Mouse (Mus musculus) Patski (cell line): ENCODE results near the gene Gxylt2. TPM values are rescaled to one million over a fixed set of nuclear protein-coding genes. Genes with fewer than 3 reads are reported as not detected.

ENCODE experiments used
- ATAC-seq: fragments of 100-300 bp; one replicate; pipeline ENCODE4 v1.8.0; 2021
- CTCF ChIA-PET: fragments of 350-600 bp; sonication (Branson Sonifier 250); formaldehyde crosslinking; loops from one replicate; lab custom pipeline; 2022; ENCODE audit warnings: inconsistent platforms; lab: Charles Lee
- POLR2A ChIA-PET: fragments of 350-600 bp; sonication (Branson Sonifier 250); formaldehyde crosslinking; loops from one replicate; lab custom pipeline; 2022; ENCODE audit warnings: antibody characterized with exemption, inconsistent platforms; lab: Charles Lee
- DNase-seq: peaks from one replicate; pipeline ENCODE4 v3.0.0-alpha.2; 2011; ENCODE audit warnings: low read depth, low spot score
- H3K27me3 ChIP-seq: fragments of 371-371 bp; one replicate; pipeline ENCODE4 v1.5.1; 2021
- CTCF ChIP-seq: fragments of 100-300 bp; IDR thresholded peaks from one replicate; pipeline ENCODE4 v1.5.1; 2021
- in situ Hi-C: fragments of 300-500 bp; cut with MboI; formaldehyde crosslinking; loops from 3 replicates; pipeline ENCODE4 v1.11.1; 2018; ENCODE audit warnings: low pct_unique_long_range_greater_than_20kb, mixed read lengths
- polyA plus RNA-seq: library from polyadenylated mRNA; unstranded; gene quantifications from one replicate; pipeline ENCODE4 v1.2.3, GENCODE M21; 2021

Gxylt2 gene
- polyA plus RNA-seq = 96.2 TPM

DNA sequence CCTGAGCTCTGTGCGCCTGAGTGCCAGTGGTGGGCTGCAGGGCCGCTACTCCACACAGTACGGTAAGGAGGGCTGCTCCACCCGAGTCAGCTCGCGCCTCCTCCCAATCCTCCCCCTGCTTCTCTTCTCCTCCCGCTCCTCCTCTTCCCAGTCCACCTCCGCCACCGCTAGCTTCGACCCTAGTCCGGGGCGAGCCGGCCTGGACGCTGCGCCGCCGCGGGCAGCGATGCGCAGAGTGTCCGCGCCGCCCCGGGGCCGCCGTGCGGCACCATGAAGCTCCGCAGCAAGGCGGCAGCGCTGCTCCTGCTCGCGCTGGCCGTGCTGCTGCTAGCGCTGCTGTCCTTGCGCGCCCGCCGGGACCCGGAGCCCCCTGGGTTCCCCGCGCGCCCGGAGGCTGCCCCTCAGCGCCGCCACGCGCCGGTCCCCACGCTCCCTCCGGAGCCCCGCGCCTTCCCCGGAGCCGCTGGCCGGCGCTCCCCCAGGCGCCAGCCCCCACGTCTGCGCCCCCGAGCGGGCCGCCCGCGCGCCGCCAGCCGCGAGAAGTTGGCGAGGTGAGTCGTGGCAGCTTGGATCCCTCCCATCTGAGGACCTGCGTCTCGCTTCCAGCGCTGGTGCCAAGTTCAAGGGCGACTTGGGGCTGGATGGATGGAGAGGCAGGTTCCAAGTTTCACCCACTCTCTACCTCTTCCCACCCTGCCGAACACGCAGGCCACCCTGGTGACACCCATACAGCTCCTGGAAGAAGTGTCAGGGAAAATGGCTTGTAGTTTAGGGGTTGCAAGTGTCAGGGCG is at the start of gene Gxylt2:
Gxylt2 (plus strand) TSS at position 161 of the 792 bp plus-strand sequence.
- peak; percentile 54 for TF ChIP-seq CTCF
- ChIA-PET POLR2A (interaction anchor here (1.0 to 1.7 kb wide), 6 partner anchors 20 to 59 kb away, joined by 3 to 7 read pairs (median 4); no protein-coding TSS in a partner anchor), CTCF (interaction anchor here (2.0 to 2.4 kb wide), 2 partner anchors 29 to 33 kb away, joined by 6 to 13 read pairs; partner anchors contain the start of gene Shq1)
- in situ Hi-C loops = loop anchor here (5.0 to 10.0 kb wide), 3 partner anchors 32 to 130 kb away; partner anchors contain the start of genes Ppp4r2 and Shq1
- ATAC-seq = peak; percentile 61
- no peaks in the 10 kb centered on the region for H3K27me3 ChIP-seq
- DNase-seq = no peak

DNA sequence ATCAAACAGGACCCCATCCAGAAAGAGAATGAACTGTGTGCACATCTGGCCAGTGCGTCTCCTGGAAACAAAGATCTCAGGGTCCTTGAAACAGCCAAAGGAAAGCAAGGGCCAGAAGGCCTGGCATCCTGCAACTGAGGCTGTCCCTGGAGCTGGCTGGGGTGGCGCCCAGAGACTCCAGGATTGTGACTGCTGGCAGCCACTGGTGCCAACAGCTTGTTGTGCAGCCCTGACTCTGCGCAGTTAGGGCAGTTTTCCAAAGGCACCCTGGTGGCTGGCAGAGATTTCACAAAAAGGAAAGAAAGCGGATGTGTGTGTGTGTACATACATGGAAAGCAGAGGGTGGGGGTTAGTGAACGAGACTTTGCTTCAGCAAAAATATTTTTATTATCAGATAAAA is 44.1 kb upstream of the Gxylt2 start:
- CTCF ChIA-PET = no interaction called here
- H3K27me3 ChIP-seq = no peaks in the 10 kb centered on the region
- in situ Hi-C loops = loop anchor here (25.0 kb wide), 1 partner anchor 552 kb away; no protein-coding TSS in a partner anchor
- ATAC-seq (no peak), DNase-seq (no peak)
- POLR2A ChIA-PET = no interaction called here
- TF ChIP-seq CTCF = no peak

DNA sequence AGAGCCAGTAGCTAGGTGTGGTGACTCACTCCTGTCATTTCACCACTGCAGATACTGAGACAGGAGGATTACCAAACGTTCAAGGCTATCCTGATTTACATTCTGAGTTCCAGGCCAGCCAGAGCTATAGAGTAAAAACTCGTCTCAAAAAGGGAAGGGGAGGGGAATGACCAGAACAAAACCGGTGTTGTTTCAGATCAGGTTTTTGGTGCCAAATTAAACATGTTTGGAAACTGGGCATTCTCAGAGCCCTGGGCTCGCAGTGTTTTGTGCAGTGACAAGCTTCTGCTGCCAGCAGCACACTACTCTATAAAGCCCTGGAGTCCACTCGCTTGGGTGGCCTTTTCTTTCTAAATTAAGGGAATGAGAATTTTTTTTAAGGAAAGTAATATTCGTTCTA is 42.3 kb upstream of the Gxylt2 start:
- ChIA-PET CTCF (interaction anchor here (0.8 to 1.5 kb wide), 2 partner anchors 9 to 858 kb away, joined by 3 read pairs; partner anchors contain the start of gene Shq1), POLR2A (no interaction called here)
- DNase-seq (no peak), ATAC-seq (no peak)
- in situ Hi-C loops = loop anchor here (25.0 kb wide), 1 partner anchor 550 kb away; no protein-coding TSS in a partner anchor
- no peaks in the 10 kb centered on the region for H3K27me3 ChIP-seq
- TF ChIP-seq CTCF = no peak

DNA sequence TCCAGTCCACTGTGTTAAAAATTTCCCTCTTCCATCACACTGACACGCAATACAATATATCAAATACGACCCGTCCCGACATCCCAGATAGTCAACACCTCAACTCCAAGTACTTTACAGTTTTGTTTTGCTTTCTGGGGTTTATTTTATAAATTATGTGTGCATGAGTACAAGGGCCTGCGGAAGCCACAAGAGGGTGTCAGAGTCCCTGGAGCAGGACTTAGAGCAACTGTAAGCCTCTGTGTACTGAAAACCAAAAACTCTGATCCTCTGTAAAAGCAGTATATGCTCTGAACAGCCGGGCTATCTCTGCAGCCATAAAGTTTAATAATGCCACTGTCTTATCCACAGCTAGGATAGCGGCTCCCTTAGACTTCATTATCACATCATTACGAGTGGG is 36.9 kb upstream of the Gxylt2 start:
- DNase-seq = no peak
- no peak for ATAC-seq
- CTCF ChIA-PET = interaction anchor here (0.9 to 1.6 kb wide), 3 partner anchors 15 to 214 kb away, joined by 3 to 7 read pairs (median 4); no protein-coding TSS in a partner anchor
- H3K27me3 ChIP-seq = no peaks in the 10 kb centered on the region
- in situ Hi-C loops = loop anchor here (25.0 kb wide), 1 partner anchor 545 kb away; no protein-coding TSS in a partner anchor
- peak; percentile 55 for TF ChIP-seq CTCF
- POLR2A ChIA-PET = interaction anchor here (0.9 kb wide), 1 partner anchor 38 kb away, joined by 3 read pairs; no protein-coding TSS in a partner anchor

DNA sequence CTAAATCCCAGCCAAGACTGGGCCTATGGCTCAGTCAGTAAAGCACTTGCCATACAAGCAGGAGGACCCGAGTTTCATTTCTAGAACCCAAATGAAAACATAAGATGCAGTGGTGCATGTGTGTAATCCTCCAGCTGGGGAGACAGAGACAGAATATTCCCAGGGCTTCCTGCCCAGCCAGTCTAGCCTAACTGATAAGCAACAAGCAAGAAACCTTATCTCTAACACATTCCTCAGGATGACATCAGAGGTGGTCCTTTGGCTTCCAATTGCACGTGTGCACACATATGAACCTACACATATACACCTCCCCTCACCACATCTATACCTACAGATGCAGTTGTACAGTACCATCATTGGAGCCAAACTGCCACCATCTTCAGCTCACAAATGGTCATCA is 35.7 kb upstream of the Gxylt2 start:
- no peak for TF ChIP-seq CTCF
- in situ Hi-C loops = loop anchor here (25.0 kb wide), 1 partner anchor 543 kb away; no protein-coding TSS in a partner anchor
- ChIA-PET CTCF (interaction anchor here (1.2 to 1.6 kb wide), 2 partner anchors 207 to 213 kb away, joined by 4 to 7 read pairs; no protein-coding TSS in a partner anchor), POLR2A (no interaction called here)
- no peak for ATAC-seq
- H3K27me3 ChIP-seq = no peaks in the 10 kb centered on the region
- no peak for DNase-seq

DNA sequence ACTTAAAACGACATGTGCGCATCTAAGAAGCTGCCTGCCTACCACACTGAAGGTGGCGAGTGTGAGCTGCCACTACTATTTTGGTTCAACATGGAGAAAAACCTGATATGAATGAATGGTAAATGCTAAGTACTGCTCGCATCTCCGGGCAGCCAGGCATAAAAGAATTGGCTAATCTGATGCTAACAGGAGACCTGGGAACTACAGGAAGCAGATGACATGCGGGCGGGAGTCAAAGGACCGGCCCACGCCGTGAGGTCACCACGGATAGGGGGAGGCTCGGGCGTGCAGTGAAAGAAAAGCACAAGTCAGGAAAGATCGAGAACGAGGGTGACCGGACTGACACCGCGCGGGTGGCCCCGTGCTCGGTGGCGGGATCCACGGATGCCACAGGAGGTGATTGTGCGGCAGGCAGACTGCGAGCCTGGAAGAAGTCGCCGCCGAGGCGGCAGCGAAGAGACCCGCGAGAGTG is 34.1 kb upstream of the Gxylt2 start:
- ChIA-PET POLR2A (no interaction called here), CTCF (interaction anchor here (1.8 to 3.3 kb wide), 2 partner anchors 35 to 205 kb away, joined by 6 to 13 read pairs; partner anchors contain the start of gene Gxylt2)
- DNase-seq (no peak), ATAC-seq (peak; percentile 75)
- TF ChIP-seq CTCF = peak; percentile 37
- no peaks in the 10 kb centered on the region for H3K27me3 ChIP-seq
- in situ Hi-C loops = loop anchor here (5.0 to 25.0 kb wide), 3 partner anchors 37 to 542 kb away; no protein-coding TSS in a partner anchor

DNA sequence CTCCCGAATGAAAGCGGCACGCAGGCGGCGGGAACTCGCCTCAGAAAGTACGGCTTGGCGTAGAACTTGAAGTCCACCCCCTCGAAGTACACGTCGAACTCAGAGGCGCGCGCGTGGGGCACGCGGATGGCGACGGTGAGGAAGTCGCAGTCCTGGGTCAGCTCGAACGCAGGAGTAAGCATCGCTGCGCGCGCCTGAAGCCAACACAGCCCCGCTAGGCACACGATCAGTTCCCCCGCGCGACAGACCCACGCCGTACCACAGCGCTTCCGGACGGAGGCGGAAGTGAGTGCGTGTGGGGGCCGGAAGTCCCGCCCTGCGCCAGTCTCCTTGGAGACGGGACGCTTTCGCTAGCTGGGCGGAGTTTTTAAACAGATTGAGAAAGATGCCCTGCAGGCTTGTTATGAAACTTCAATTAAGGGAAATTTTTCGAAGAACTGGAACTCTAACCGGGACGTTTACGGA is 33.6 kb upstream of the Gxylt2 start, which contains the start of gene Shq1:
Shq1 (minus strand) TSS at position 278 of the 465 bp plus-strand sequence.
- POLR2A ChIA-PET = no interaction called here
- in situ Hi-C loops = loop anchor here (5.0 to 25.0 kb wide), 3 partner anchors 36 to 541 kb away; no protein-coding TSS in a partner anchor
- DNase-seq (peak; percentile 56), ATAC-seq (peak; percentile 84)
- no peak for TF ChIP-seq CTCF
- H3K27me3 ChIP-seq = no peaks in the 10 kb centered on the region
- CTCF ChIA-PET = interaction anchor here (0.6 to 3.3 kb wide), 4 partner anchors 8 to 209 kb away, joined by 3 to 13 read pairs (median 4); partner anchors contain the start of gene Gxylt2

DNA sequence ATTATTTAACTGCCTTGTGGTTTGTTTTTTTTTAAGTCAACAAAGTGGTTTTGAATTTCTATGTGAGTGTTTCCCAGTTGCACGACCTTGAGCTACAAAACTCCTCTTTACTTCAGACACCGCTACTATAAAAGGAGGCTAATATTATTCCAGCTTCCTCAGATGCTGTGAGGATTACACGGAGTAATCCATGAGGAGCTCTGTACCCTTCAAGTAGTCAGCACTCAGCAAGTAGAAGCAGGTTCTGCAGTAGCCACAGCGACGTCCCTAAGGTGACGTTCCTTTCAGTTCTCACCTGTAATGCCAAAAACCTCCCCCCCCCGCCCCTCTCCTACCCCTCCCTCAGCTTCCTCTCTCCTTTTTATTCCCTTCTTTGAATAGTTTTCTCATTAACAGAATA is 33.1 kb upstream of the Gxylt2 start:
- no peaks in the 10 kb centered on the region for H3K27me3 ChIP-seq
- in situ Hi-C loops = loop anchor here (5.0 to 25.0 kb wide), 3 partner anchors 36 to 541 kb away; no protein-coding TSS in a partner anchor
- ATAC-seq = peak; percentile 38
- TF ChIP-seq CTCF = no peak
- no peak for DNase-seq
- ChIA-PET CTCF (interaction anchor here (0.6 to 3.3 kb wide), 5 partner anchors 9 to 209 kb away, joined by 3 to 15 read pairs (median 6); partner anchors contain the start of gene Gxylt2), POLR2A (no interaction called here)

DNA sequence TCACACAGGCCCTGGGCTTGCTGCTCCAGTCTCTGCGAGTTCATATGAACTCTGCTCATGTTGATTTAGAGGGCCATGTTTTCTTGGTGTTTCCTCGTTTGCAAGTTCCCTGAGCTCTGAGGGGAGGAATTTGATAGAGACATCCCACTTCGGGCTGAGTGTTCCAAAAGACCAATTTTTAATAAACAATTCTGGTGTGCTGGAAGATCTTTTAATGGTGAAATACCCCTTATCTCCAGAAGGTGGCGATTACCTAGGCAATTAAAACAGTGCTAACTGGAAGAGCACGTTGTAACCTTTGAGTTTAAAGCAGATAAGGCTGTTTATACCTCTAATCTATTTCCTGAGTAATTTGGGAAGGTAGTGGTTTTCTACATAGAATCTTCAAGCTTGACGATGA is 29.6 kb upstream of the Gxylt2 start:
- POLR2A ChIA-PET = interaction anchor here (1.2 to 1.3 kb wide), 2 partner anchors 30 to 45 kb away, joined by 3 to 7 read pairs; partner anchors contain the start of gene Gxylt2

More for the DNA sequence above, 29.6 kb upstream of the Gxylt2 start:
- ATAC-seq (no peak), DNase-seq (no peak)
- CTCF ChIA-PET = interaction anchor here (0.7 to 1.7 kb wide), 9 partner anchors 10 to 201 kb away, joined by 3 to 8 read pairs (median 4); partner anchors contain the start of gene Gxylt2
- in situ Hi-C loops = loop anchor here (5.0 to 25.0 kb wide), 3 partner anchors 32 to 537 kb away; no protein-coding TSS in a partner anchor
- peak; percentile 65 for TF ChIP-seq CTCF
- H3K27me3 ChIP-seq = no peaks in the 10 kb centered on the region
